Mouse (Mus musculus): ENCODE results near the gene Pfas. TPM values are rescaled to one million over a fixed set of nuclear protein-coding genes. Genes with fewer than 3 reads are reported as not detected.
"Not testable (repeated sequence)": the region's sequence is repeated elsewhere in the genome, so short reads cannot be mapped to it uniquely, and the experiment has no call there.

The Pfas gene
- polyA plus RNA-seq, 1 experiment from 2014 or later: 25.0 TPM

- H3K27me3 ChIP-seq: no peaks in the 10 kb centered on the region
- H3K4me2 ChIP-seq: no peak overlapping the region
- no peak for ATAC-seq (ENCODE audit: insufficient number of reproducible peaks, low FRiP score, low TSS enrichment, low read depth)
Measured at GRCm38 (mm10) chr11:68987365-68987882, 20.8 kb downstream of the Pfas start.

GRCm38 (mm10) chr11:68982639-68983369 is 25.5 kb downstream of the Pfas start:
- H3K27ac ChIP-seq: no peak overlapping the region

More at GRCm38 (mm10) chr11:68987365-68987882, 20.8 kb downstream of the Pfas start:
- peaks cover 67% of the 10 kb centered on the region for H3K36me3 ChIP-seq
- no peaks in the 10 kb centered on the region for H3K9me3 ChIP-seq
- WGBS: 91% methylated on average over 11 of the region's 11 CpGs
- H3K4me3 ChIP-seq: no peak overlapping the region
- H3K9ac ChIP-seq: no peak overlapping the region
- H3K27ac ChIP-seq: no peak overlapping the region
- no peaks in the 10 kb centered on the region for H3K4me1 ChIP-seq

GRCm38 (mm10) chr11:68980919-68981318 is 27.3 kb downstream of the Pfas start:
- H3K9me3 ChIP-seq: no peaks in the 10 kb centered on the region
- no peak overlapping the region for H3K4me2 ChIP-seq
- WGBS: 58% methylated on average over 3 of the region's 3 CpGs
- no peak overlapping the region for H3K27ac ChIP-seq
- H3K9ac ChIP-seq: no peak overlapping the region
- H3K36me3 ChIP-seq: 0 out of 2 replicates have a peak, but pooled peaks cover 7% of the 10 kb centered on the region
- H3K4me1 ChIP-seq: 0 out of 2 replicates have a peak, but pooled peaks cover 4% of the 10 kb centered on the region
- no peak for ATAC-seq (ENCODE audit: insufficient number of reproducible peaks, low FRiP score, low TSS enrichment, low read depth)
- no peaks in the 10 kb centered on the region for H3K27me3 ChIP-seq
- no peak overlapping the region for H3K4me3 ChIP-seq

More at GRCm38 (mm10) chr11:68982639-68983369, 25.5 kb downstream of the Pfas start:
- H3K4me3 ChIP-seq: no peak overlapping the region
- H3K4me1 ChIP-seq: 0 out of 2 replicates have a peak, but pooled peaks cover 4% of the 10 kb centered on the region
- peaks cover 24% of the 10 kb centered on the region for H3K36me3 ChIP-seq
- no peak overlapping the region for H3K9ac ChIP-seq
- H3K9me3 ChIP-seq: no peaks in the 10 kb centered on the region
- no peak overlapping the region for H3K4me2 ChIP-seq
- WGBS: 35% methylated on average over 4 of the region's 4 CpGs
- H3K27me3 ChIP-seq: no peaks in the 10 kb centered on the region
- no peak for ATAC-seq (ENCODE audit: insufficient number of reproducible peaks, low FRiP score, low TSS enrichment, low read depth)

- Histone ChIP-seq H3K4me1 (0 out of 2 replicates have a peak, but pooled peaks cover 4% of the 10 kb centered on the region), H3K36me3 (no peaks in the 10 kb centered on the region), H3K27me3 (no peaks in the 10 kb centered on the region), H3K27ac (no peak overlapping the region; the same call in 1 of the 2 replicates), H3K4me3 (no peak overlapping the region), H3K9me3 (no peaks in the 10 kb centered on the region), H3K4me2 (no peak overlapping the region), H3K9ac (no peak overlapping the region)
- 53% methylated on average over 5 of the region's 5 CpGs for whole genome bisulfite sequencing
- ATAC-seq (ENCODE audit: insufficient number of reproducible peaks, low FRiP score, low TSS enrichment, low read depth): no peak
Measured at GRCm38 (mm10) chr11:68979320-68979733, 28.9 kb downstream of the Pfas start.

- Histone ChIP-seq H3K27me3 (no peaks in the 10 kb centered on the region), H3K27ac (no peak overlapping the region), H3K9me3 (no peaks in the 10 kb centered on the region), H3K9ac (no peak overlapping the region), H3K4me2 (no peak overlapping the region), H3K4me3 (no peak overlapping the region), H3K36me3 (no peaks in the 10 kb centered on the region), H3K4me1 (peaks cover 13% of the 10 kb centered on the region)
- ATAC-seq (ENCODE audit: insufficient number of reproducible peaks, low FRiP score, low TSS enrichment, low read depth): no peak
- 93% methylated on average over 1 of the region's 1 CpGs for WGBS
Measured at GRCm38 (mm10) chr11:68975601-68976000, 32.7 kb downstream of the Pfas start.

GRCm38 (mm10) chr11:68975085-68975484 is 33.2 kb downstream of the Pfas start, which contains the start of gene Rangrf:
Gene Rangrf (minus strand): TSS chr11:68975185.
- H3K4me1 ChIP-seq: peaks cover 12% of the 10 kb centered on the region
- no peak for ATAC-seq (ENCODE audit: insufficient number of reproducible peaks, low FRiP score, low TSS enrichment, low read depth)
- no peak within 1 kb of the TSS for H3K27ac ChIP-seq
- H3K9ac ChIP-seq: no peak within 1 kb of the TSS
- no peaks in the 10 kb centered on the region for H3K9me3 ChIP-seq
- H3K4me2 ChIP-seq: peak within 1 kb of the TSS; percentile 75
- H3K27me3 ChIP-seq: no peaks in the 10 kb centered on the region
- H3K4me3 ChIP-seq: peak within 1 kb of the TSS; percentile 47
- 80% methylated on average over 7 of the region's 7 CpGs for WGBS
- H3K36me3 ChIP-seq: no peaks in the 10 kb centered on the region

GRCm38 (mm10) chr11:68974059-68974450 is 34.2 kb downstream of the Pfas start:
- no peak overlapping the region for H3K27ac ChIP-seq
- H3K9ac ChIP-seq: no peak overlapping the region
- H3K4me2 ChIP-seq: peak overlapping the region; percentile 75
- no peaks in the 10 kb centered on the region for H3K36me3 ChIP-seq
- H3K4me1 ChIP-seq: peaks cover 12% of the 10 kb centered on the region
- ATAC-seq (ENCODE audit: insufficient number of reproducible peaks, low FRiP score, low TSS enrichment, low read depth): no peak
- peak overlapping the region; percentile 47 for H3K4me3 ChIP-seq
- 38% methylated on average over 6 of the region's 6 CpGs for WGBS
- H3K27me3 ChIP-seq: no peaks in the 10 kb centered on the region
- H3K9me3 ChIP-seq: no peaks in the 10 kb centered on the region

- under 1% methylated on average over 38 of the region's 38 CpGs for WGBS
- H3K9me3 ChIP-seq, H3K9ac ChIP-seq, H3K27me3 ChIP-seq, H3K36me3 ChIP-seq, H3K27ac ChIP-seq: not testable (repeated sequence)
- Histone ChIP-seq H3K4me2 (peak overlapping the region; percentile 75), H3K4me1 (peaks cover 15% of the 10 kb centered on the region), H3K4me3 (peak overlapping the region; percentile 47)
- peak; percentile 84 for ATAC-seq (ENCODE audit: insufficient number of reproducible peaks, low FRiP score, low TSS enrichment, low read depth)
Measured at GRCm38 (mm10) chr11:68973250-68974058, 34.8 kb downstream of the Pfas start.

- peaks cover 24% of the 10 kb centered on the region for H3K4me1 ChIP-seq
- H3K9ac ChIP-seq: no peak overlapping the region
- no peaks in the 10 kb centered on the region for H3K9me3 ChIP-seq
- H3K27ac ChIP-seq: no peak overlapping the region
- no peaks in the 10 kb centered on the region for H3K27me3 ChIP-seq
- H3K4me2 ChIP-seq: no peak overlapping the region
- 70% methylated on average over 4 of the region's 4 CpGs for WGBS
- no peak for ATAC-seq (ENCODE audit: insufficient number of reproducible peaks, low FRiP score, low TSS enrichment, low read depth)
- H3K4me3 ChIP-seq: no peak overlapping the region
- no peaks in the 10 kb centered on the region for H3K36me3 ChIP-seq
Measured at GRCm38 (mm10) chr11:68970232-68970631, 38.0 kb downstream of the Pfas start.

GRCm38 (mm10) chr11:68968752-68969151 is 39.5 kb downstream of the Pfas start:
- H3K9me3 ChIP-seq: no peaks in the 10 kb centered on the region
- H3K27ac ChIP-seq: no peak overlapping the region
- 87% methylated on average over 11 of the region's 11 CpGs for WGBS
- peaks cover 20% of the 10 kb centered on the region for H3K4me1 ChIP-seq
- H3K36me3 ChIP-seq: no peaks in the 10 kb centered on the region
- peak overlapping the region; percentile 94; the same call in 1 of the 2 replicates for H3K4me2 ChIP-seq
- peak overlapping the region; percentile 60 for H3K4me3 ChIP-seq
- H3K9ac ChIP-seq: peak overlapping the region; percentile 43; the same call in 1 of the 2 replicates
- ATAC-seq (ENCODE audit: insufficient number of reproducible peaks, low FRiP score, low TSS enrichment, low read depth): no peak
- no peaks in the 10 kb centered on the region for H3K27me3 ChIP-seq

GRCm38 (mm10) chr11:68967337-68968282 is 40.6 kb downstream of the Pfas start, which contains the start of gene Slc25a35:
Gene Slc25a35 (plus strand): TSS chr11:68968131.
- ATAC-seq (ENCODE audit: insufficient number of reproducible peaks, low FRiP score, low TSS enrichment, low read depth): peak; percentile 83
- WGBS: under 1% methylated on average over 50 of the region's 50 CpGs
- peak within 1 kb of the TSS; percentile 60 for H3K4me3 ChIP-seq
- H3K9ac ChIP-seq: peak within 1 kb of the TSS; percentile 43
- H3K27me3 ChIP-seq: no peaks in the 10 kb centered on the region
- no peak within 1 kb of the TSS for H3K27ac ChIP-seq
- peak within 1 kb of the TSS; percentile 94 for H3K4me2 ChIP-seq
- no peaks in the 10 kb centered on the region for H3K36me3 ChIP-seq
- peaks cover 13% of the 10 kb centered on the region for H3K4me1 ChIP-seq
- H3K9me3 ChIP-seq: no peaks in the 10 kb centered on the region

Data from limb, embryonic 15.5 days (tissue).